Mouse (Mus musculus): ENCODE data around the gene Orm3. TPM values are rescaled to one million over a fixed set of nuclear protein-coding genes. Genes with fewer than 3 reads are reported as not detected.

Orm3 gene
- polyA plus RNA-seq, 1 experiment from 2014 or later = not detected

DNA sequence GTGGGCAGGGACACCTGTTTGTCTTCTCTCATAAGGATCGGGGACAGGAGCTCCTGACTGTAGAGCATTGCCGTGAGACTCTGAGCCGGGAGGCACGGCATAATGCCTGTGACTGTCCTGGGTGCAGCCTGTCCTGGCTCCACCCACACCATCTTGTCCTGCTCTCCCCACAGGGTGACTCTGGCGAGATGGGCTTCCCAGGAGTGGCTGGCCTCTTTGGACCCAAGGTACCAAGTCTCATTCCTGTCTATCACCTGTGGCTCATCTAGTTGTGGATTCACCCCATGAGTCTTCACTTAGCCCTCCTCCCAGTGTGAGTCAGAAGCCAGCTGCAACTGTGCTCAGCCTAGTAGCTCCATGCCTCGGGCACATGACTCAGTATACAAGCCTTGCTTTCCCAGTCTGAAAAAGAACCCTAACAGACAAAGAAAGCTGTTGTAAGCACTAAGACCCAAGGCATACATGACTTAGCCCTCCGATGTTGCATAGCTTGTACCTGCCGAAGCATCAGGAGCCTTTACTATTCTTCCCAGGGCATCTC is 32.6 kb upstream of the Orm3 start:
- Histone ChIP-seq H3K4me1 (ENCODE audit: control insufficient read depth, insufficient read depth, low read length) (no peaks in the 10 kb centered on the region), H3K27ac (ENCODE audit: low read depth, low read length) (no peak overlapping the region), H3K9me3 (ENCODE audit: control insufficient read depth, low read length) (no peaks in the 10 kb centered on the region), H3K9ac (ENCODE audit: low read length) (no peak overlapping the region), H3K27me3 (ENCODE audit: control insufficient read depth, insufficient read depth, low read length) (no peaks in the 10 kb centered on the region), H3K36me3 (ENCODE audit: control insufficient read depth, insufficient read depth, low read length) (no peaks in the 10 kb centered on the region), H3K4me2 (ENCODE audit: low read depth) (no peak overlapping the region), H3K4me3 (ENCODE audit: low read depth, low read length) (no peak overlapping the region)
- 75% methylated on average over 8 of the region's 8 CpGs for WGBS
- DNase-seq (ENCODE audit: low spot score) (no peak), ATAC-seq (ENCODE audit: insufficient read depth, low FRiP score, low TSS enrichment) (no peak)

DNA sequence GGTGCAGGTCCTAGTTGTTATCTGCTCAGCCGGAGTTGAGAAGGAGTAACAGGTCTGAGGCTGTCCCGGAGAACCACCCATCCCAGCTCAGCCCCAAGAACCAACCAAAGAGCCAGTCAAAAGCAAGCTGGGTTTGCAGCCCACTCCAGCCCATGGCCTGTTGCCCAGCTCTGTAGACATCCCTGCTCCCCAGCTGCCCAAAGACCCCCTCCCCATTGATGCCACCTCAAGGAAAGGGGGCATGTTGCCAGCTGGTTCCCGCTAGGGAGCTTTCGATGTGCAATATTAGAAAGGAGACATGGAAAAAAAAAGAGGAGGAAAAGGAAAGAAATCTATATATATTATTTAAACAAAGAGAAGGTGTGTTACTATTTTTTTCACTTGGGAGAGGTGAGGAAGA is 22.6 kb upstream of the Orm3 start:
- WGBS = 92% methylated on average over 4 of the region's 4 CpGs
- no peaks in the 10 kb centered on the region for H3K27me3 ChIP-seq (ENCODE audit: control insufficient read depth, insufficient read depth, low read length)
- no peak overlapping the region for H3K4me2 ChIP-seq (ENCODE audit: low read depth)
- ATAC-seq (ENCODE audit: insufficient read depth, low FRiP score, low TSS enrichment) = no peak
- no peak for DNase-seq (ENCODE audit: low spot score)
- no peaks in the 10 kb centered on the region for H3K4me1 ChIP-seq (ENCODE audit: control insufficient read depth, insufficient read depth, low read length)
- H3K9me3 ChIP-seq (ENCODE audit: control insufficient read depth, low read length) = no peaks in the 10 kb centered on the region
- no peak overlapping the region for H3K4me3 ChIP-seq (ENCODE audit: low read depth, low read length)
- no peak overlapping the region for H3K27ac ChIP-seq (ENCODE audit: low read depth, low read length)
- H3K36me3 ChIP-seq (ENCODE audit: control insufficient read depth, insufficient read depth, low read length) = no peaks in the 10 kb centered on the region
- no peak overlapping the region for H3K9ac ChIP-seq (ENCODE audit: low read length)

DNA sequence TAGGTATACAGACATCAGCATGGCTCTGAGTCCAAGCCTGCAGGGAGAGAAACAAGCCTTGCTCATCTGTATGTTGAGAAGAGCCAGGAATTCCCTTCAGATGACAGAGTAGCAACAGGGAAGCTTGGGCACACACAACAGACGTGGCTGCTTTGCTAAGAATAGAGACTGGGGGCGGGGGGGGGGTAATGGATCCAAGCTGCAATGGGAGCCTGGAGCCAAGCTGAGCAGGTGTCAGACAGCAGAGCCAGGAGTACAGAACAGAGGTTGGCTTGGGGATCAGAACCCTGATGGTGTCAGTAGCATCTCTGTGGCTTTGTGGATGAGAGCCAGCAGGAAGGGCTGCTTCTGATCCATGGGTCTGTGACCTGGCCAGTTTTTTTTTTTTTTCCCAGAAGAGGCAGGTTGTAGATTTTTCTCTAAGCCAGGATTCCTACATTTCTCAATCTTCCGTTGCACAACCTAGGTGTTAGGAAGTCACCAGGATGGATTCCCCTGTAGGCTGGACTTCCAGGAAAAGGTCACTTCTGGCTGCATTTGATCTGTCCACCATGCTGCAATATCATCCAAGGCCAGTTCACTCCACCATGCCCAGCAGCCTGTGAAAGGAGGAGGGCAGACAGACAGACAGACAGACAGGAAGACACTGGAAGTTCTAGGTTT is 17.4 kb upstream of the Orm3 start:
- no peak for DNase-seq (ENCODE audit: low spot score)
- Histone ChIP-seq H3K36me3 (ENCODE audit: control insufficient read depth, insufficient read depth, low read length) (no peaks in the 10 kb centered on the region), H3K9ac (ENCODE audit: low read length) (no peak overlapping the region), H3K4me2 (ENCODE audit: low read depth) (no peak overlapping the region), H3K27me3 (ENCODE audit: control insufficient read depth, insufficient read depth, low read length) (no peaks in the 10 kb centered on the region), H3K4me1 (ENCODE audit: control insufficient read depth, insufficient read depth, low read length) (no peaks in the 10 kb centered on the region), H3K27ac (ENCODE audit: low read depth, low read length) (no peak overlapping the region), H3K4me3 (ENCODE audit: low read depth, low read length) (no peak overlapping the region), H3K9me3 (ENCODE audit: control insufficient read depth, low read length) (no peaks in the 10 kb centered on the region)
- no peak for ATAC-seq (ENCODE audit: insufficient read depth, low FRiP score, low TSS enrichment)
- WGBS = 77% methylated on average over 3 of the region's 3 CpGs

DNA sequence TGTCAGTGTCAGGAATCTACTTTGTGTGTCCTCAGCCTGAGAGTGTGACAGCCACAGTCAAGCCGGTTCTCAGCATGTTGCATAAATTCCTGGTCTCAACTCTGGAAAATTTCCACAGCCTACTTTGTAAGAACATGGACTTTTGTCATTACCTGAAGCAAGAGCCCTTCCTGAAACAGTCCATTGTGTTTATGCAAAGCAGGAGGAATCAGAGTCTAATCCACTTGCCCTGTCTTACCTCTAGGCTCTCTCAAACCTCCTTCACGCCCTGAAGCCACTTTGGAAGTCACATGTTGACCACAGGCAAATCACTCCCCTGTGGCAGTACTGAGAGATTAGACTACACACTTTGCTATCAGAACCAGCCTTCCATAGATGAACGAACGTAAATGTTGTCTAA is 13.5 kb upstream of the Orm3 start:
- 76% methylated on average over 4 of the region's 4 CpGs for WGBS
- no peak overlapping the region for H3K9ac ChIP-seq (ENCODE audit: low read length)
- H3K27ac ChIP-seq (ENCODE audit: low read depth, low read length) = no peak overlapping the region
- H3K36me3 ChIP-seq (ENCODE audit: control insufficient read depth, insufficient read depth, low read length) = no peaks in the 10 kb centered on the region
- H3K27me3 ChIP-seq (ENCODE audit: control insufficient read depth, insufficient read depth, low read length) = no peaks in the 10 kb centered on the region
- H3K4me2 ChIP-seq (ENCODE audit: low read depth) = no peak overlapping the region
- H3K9me3 ChIP-seq (ENCODE audit: control insufficient read depth, low read length) = no peaks in the 10 kb centered on the region
- no peak overlapping the region for H3K4me3 ChIP-seq (ENCODE audit: low read depth, low read length)
- DNase-seq (ENCODE audit: low spot score) (no peak), ATAC-seq (ENCODE audit: insufficient read depth, low FRiP score, low TSS enrichment) (no peak)
- H3K4me1 ChIP-seq (ENCODE audit: control insufficient read depth, insufficient read depth, low read length) = no peaks in the 10 kb centered on the region

DNA sequence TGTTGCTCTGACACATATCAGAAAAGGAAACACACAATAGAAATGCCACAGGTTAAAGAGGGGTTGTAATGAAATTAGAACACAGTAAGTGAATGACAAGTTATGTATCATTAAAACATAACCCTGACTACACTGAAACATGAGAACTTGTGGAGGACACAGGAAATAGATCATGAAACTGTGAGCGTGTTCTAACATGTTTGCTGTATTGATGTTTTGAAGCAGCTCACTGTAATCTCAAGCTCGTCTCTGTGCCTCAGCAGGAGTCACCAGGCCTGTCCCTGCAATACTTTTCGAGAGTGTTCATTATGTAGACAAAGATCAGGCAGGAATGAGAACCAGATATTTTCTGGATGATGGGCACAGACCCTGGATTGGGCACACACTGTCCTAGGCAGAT is 12.4 kb upstream of the Orm3 start:
- H3K9me3 ChIP-seq (ENCODE audit: control insufficient read depth, low read length) = no peaks in the 10 kb centered on the region
- no peaks in the 10 kb centered on the region for H3K36me3 ChIP-seq (ENCODE audit: control insufficient read depth, insufficient read depth, low read length)
- no peak for DNase-seq (ENCODE audit: low spot score)
- no peaks in the 10 kb centered on the region for H3K27me3 ChIP-seq (ENCODE audit: control insufficient read depth, insufficient read depth, low read length)
- H3K4me1 ChIP-seq (ENCODE audit: control insufficient read depth, insufficient read depth, low read length) = no peaks in the 10 kb centered on the region
- H3K27ac ChIP-seq (ENCODE audit: low read depth, low read length) = no peak overlapping the region
- H3K4me3 ChIP-seq (ENCODE audit: low read depth, low read length) = no peak overlapping the region
- no peak overlapping the region for H3K4me2 ChIP-seq (ENCODE audit: low read depth)
- no peak for ATAC-seq (ENCODE audit: insufficient read depth, low FRiP score, low TSS enrichment)
- H3K9ac ChIP-seq (ENCODE audit: low read length) = no peak overlapping the region
- WGBS = 77% methylated on average over 3 of the region's 3 CpGs

DNA sequence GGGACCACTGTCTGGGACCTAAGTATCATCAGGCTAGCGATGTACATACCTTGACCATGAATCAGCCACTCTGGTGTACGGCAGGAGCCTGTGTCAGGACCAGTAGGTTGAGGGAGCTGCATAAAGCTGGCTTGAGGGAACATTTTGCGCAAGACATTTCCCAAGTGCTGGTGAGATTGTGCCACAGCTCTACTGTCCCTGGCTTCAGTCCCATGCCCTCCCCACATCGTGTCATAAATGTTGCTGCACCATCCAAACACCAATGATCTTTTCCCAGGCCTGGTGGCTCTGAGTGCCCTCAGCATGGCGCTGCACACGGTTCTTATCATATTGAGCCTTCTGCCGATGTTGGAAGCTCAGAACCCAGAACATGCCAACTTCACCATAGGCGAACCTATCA is 11.7 kb upstream of the Orm3 start, which contains the start of gene Orm1:
Gene Orm1 (plus strand): TSS at position 266 of the 400 bp plus-strand sequence.
- DNase-seq (ENCODE audit: low spot score) = no peak
- WGBS = 88% methylated on average over 8 of the region's 8 CpGs

DNA sequence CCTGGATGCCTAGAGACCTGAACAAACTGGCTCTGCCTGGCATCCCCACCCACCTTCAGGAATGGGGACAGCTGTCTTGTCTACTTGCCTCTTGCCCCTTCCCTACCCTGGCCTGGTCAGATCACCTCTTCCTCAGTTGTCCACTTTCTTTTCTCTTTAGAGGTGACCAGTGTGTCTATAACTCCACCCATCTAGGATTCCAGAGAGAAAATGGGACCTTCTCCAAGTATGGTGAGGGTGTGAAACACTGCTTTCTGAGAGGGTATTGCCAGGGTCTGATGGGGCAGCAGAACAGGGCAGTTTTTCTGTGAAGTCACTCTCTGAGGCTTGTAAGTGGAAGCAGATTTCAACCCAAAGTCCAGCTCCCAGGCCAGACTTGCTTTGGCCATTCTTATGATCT is 10.7 kb upstream of the Orm3 start:
- Histone ChIP-seq H3K4me1 (ENCODE audit: control insufficient read depth, insufficient read depth, low read length) (no peaks in the 10 kb centered on the region), H3K27ac (ENCODE audit: low read depth, low read length) (no peak overlapping the region), H3K4me3 (ENCODE audit: low read depth, low read length) (no peak overlapping the region), H3K27me3 (ENCODE audit: control insufficient read depth, insufficient read depth, low read length) (no peaks in the 10 kb centered on the region), H3K9me3 (ENCODE audit: control insufficient read depth, low read length) (no peaks in the 10 kb centered on the region), H3K36me3 (ENCODE audit: control insufficient read depth, insufficient read depth, low read length) (no peaks in the 10 kb centered on the region), H3K9ac (ENCODE audit: low read length) (no peak overlapping the region), H3K4me2 (ENCODE audit: low read depth) (no peak overlapping the region)
- ATAC-seq (ENCODE audit: insufficient read depth, low FRiP score, low TSS enrichment) (no peak), DNase-seq (ENCODE audit: low spot score) (no peak)

More for the DNA sequence above, 11.7 kb upstream of the Orm3 start, which contains the start of gene Orm1:
- ATAC-seq (ENCODE audit: insufficient read depth, low FRiP score, low TSS enrichment) = no peak
- H3K27me3 ChIP-seq (ENCODE audit: control insufficient read depth, insufficient read depth, low read length) = no peaks in the 10 kb centered on the region
- no peak within 1 kb of the TSS for H3K4me3 ChIP-seq (ENCODE audit: low read depth, low read length)
- H3K36me3 ChIP-seq (ENCODE audit: control insufficient read depth, insufficient read depth, low read length) = no peaks in the 10 kb centered on the region
- H3K4me1 ChIP-seq (ENCODE audit: control insufficient read depth, insufficient read depth, low read length) = no peaks in the 10 kb centered on the region
- no peak within 1 kb of the TSS for H3K27ac ChIP-seq (ENCODE audit: low read depth, low read length)
- H3K4me2 ChIP-seq (ENCODE audit: low read depth) = no peak within 1 kb of the TSS
- no peaks in the 10 kb centered on the region for H3K9me3 ChIP-seq (ENCODE audit: control insufficient read depth, low read length)
- H3K9ac ChIP-seq (ENCODE audit: low read length) = no peak within 1 kb of the TSS

DNA sequence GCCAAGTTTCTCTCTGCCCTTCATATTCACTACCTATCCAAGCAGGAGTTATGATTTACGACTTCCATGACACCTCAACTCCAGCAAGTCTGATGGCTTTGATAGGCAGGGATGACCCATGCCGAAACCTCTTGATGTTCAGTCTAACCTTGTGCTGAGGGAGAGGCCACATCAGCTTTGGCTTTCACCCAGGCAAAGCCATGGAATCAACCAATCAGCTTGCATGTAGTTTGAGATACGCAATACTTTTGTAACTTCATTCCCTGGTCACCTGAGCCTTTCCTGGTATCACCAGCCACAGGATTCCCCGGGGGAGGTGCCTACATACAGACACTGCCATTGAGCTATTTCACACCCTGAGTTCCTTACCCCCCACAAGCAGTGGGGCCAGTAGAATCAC is 9.3 kb upstream of the Orm3 start:
- H3K4me3 ChIP-seq (ENCODE audit: low read depth, low read length) = no peak overlapping the region
- no peak overlapping the region for H3K27ac ChIP-seq (ENCODE audit: low read depth, low read length)
- H3K36me3 ChIP-seq (ENCODE audit: control insufficient read depth, insufficient read depth, low read length) = no peaks in the 10 kb centered on the region
- no peak for ATAC-seq (ENCODE audit: insufficient read depth, low FRiP score, low TSS enrichment)
- H3K4me1 ChIP-seq (ENCODE audit: control insufficient read depth, insufficient read depth, low read length) = no peaks in the 10 kb centered on the region
- no peaks in the 10 kb centered on the region for H3K27me3 ChIP-seq (ENCODE audit: control insufficient read depth, insufficient read depth, low read length)
- no peak overlapping the region for H3K4me2 ChIP-seq (ENCODE audit: low read depth)
- DNase-seq (ENCODE audit: low spot score) = no peak
- H3K9ac ChIP-seq (ENCODE audit: low read length) = no peak overlapping the region
- 91% methylated on average over 4 of the region's 4 CpGs for WGBS
- no peaks in the 10 kb centered on the region for H3K9me3 ChIP-seq (ENCODE audit: control insufficient read depth, low read length)

DNA sequence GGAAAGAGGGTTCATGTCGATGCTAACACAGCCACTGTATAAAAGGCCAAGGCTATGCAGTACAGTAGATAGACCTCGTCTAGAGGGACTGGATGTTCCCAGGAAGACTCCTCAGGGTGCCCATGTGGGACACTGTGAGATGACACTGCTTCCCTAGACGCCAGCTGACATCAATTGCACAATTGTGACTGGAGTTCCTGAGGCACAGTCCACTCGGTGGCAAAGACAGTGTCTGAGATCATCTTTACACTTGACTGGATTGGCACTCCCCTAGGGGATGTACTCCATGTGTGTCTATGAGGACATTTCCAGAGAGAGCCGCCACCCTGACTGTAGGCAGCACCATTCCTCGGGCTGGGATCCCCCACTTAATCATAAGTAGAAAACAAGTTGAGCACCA is 7.4 kb upstream of the Orm3 start:
- no peak for DNase-seq (ENCODE audit: low spot score)

More for the DNA sequence above, 7.4 kb upstream of the Orm3 start:
- H3K9ac ChIP-seq (ENCODE audit: low read length) = no peak overlapping the region
- H3K36me3 ChIP-seq (ENCODE audit: control insufficient read depth, insufficient read depth, low read length) = no peaks in the 10 kb centered on the region
- H3K4me3 ChIP-seq (ENCODE audit: low read depth, low read length) = no peak overlapping the region
- ATAC-seq (ENCODE audit: insufficient read depth, low FRiP score, low TSS enrichment) = no peak
- no peaks in the 10 kb centered on the region for H3K4me1 ChIP-seq (ENCODE audit: control insufficient read depth, insufficient read depth, low read length)
- H3K4me2 ChIP-seq (ENCODE audit: low read depth) = no peak overlapping the region
- no peaks in the 10 kb centered on the region for H3K27me3 ChIP-seq (ENCODE audit: control insufficient read depth, insufficient read depth, low read length)
- H3K27ac ChIP-seq (ENCODE audit: low read depth, low read length) = no peak overlapping the region
- WGBS = 69% methylated on average over 6 of the region's 6 CpGs
- no peaks in the 10 kb centered on the region for H3K9me3 ChIP-seq (ENCODE audit: control insufficient read depth, low read length)

Data from neural tube, embryonic 11.5 days (tissue).